Mouse (Mus musculus) neural tube, embryonic 11.5 days (tissue): ENCODE results near the gene Rbm10. TPM values are rescaled to one million over a fixed set of nuclear protein-coding genes. Genes with fewer than 3 reads are reported as not detected.

Source experiments
- ATAC-seq: fragments of 200-750 bp; cut with Nextera tagmentation; 2 replicates; pipeline ENCODE4 v1.8.0; 2017; ENCODE audit warnings: moderate number of reproducible peaks, mild to moderate bottlenecking, moderate TSS enrichment, moderate library complexity; ENCODE audit not compliant: insufficient read depth, low FRiP score, low TSS enrichment
- DNase-seq: peaks from one replicate; pipeline ENCODE4 v3.0.0-alpha.2; 2015; ENCODE audit warnings: low spot score
- H3K27ac ChIP-seq: fragments of 300-500 bp; sonication (generic); 2 replicates; pipeline ENCODE4 v1.5.1; 2014; ENCODE audit warnings: low read depth, mild to moderate bottlenecking, low read length
- H3K27me3 ChIP-seq: fragments of 300-500 bp; sonication (generic); 2 replicates; pipeline ENCODE4 v1.6.1; 2014; ENCODE audit warnings: mild to moderate bottlenecking, low read length, mixed read lengths; ENCODE audit not compliant: control insufficient read depth, insufficient read depth
- H3K36me3 ChIP-seq: fragments of 300-500 bp; sonication (generic); 2 replicates; pipeline ENCODE4 v1.6.1; 2014; ENCODE audit warnings: mild to moderate bottlenecking, low read length, moderate library complexity, mixed read lengths; ENCODE audit not compliant: control insufficient read depth, insufficient read depth
- H3K4me1 ChIP-seq: fragments of 300-500 bp; sonication (generic); 2 replicates; pipeline ENCODE4 v1.6.1; 2014; ENCODE audit warnings: low read length, mixed read lengths; ENCODE audit not compliant: control insufficient read depth, insufficient read depth
- H3K4me2 ChIP-seq: fragments of 300-500 bp; sonication (generic); 2 replicates; pipeline ENCODE4 v1.6.1; 2014; ENCODE audit warnings: low read depth, mild to moderate bottlenecking, moderate library complexity
- H3K4me3 ChIP-seq: fragments of 300-500 bp; sonication (generic); 2 replicates; pipeline ENCODE4 v1.5.1; 2014; ENCODE audit warnings: low read depth, low read length
- H3K9ac ChIP-seq: fragments of 300-500 bp; sonication (generic); 2 replicates; pipeline ENCODE4 v1.6.1; 2014; ENCODE audit warnings: mild to moderate bottlenecking, low read length
- H3K9me3 ChIP-seq: fragments of 300-500 bp; sonication (generic); 2 replicates; pipeline ENCODE4 v1.6.1; 2016; ENCODE audit warnings: low read length; ENCODE audit not compliant: control insufficient read depth
- WGBS: fragments of 180-500 bp; shearing (Covaris S2); extraction: QIAGEN DNeasy Blood & Tissue Kit; methylation state at CpG from one replicate; pipeline ENCODE4 v1.1.7; 2014; 5-methylcytosine and 5-hydroxymethylcytosine counted together
- polyA plus RNA-seq: library from polyadenylated mRNA; unstranded; fragments of >200 nt; fragmentation: Nextera tagmentation; extraction: Ambion mirVana; gene quantifications from 2 replicates; pipeline ENCODE4 v1.2.1, GENCODE M21; 2014

Gene Rbm10
- polyA plus RNA-seq, 1 experiment from 2014 or later = 76.0 TPM

DNA sequence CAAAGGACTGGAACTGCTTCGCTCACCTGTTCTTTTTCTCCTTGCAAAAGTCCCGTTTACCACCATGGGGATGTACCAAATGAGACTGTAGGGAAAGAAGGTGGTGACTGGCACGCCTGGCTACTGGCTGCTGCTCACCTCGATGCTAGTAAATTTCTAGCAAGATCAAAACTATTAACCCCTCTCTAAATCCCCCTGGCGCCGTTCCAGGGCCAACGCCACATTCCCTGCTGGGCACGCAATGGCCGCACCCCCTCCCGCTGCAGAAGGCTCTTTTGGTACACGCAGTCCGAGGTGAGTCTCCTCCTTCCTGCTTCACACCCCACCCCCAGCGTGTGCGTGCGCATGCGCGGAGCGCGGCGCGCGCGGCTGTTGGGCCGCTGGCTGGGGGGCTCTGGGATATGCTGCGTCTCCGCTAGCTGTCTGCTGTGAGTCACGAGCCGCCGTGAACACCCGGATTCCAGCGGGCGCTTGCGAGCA, 70.8 kb downstream of the Rbm10 start:
- Histone ChIP-seq H3K4me1 (peaks cover 4% of the 10 kb centered on the region; the same call in 1 of the 2 replicates), H3K27me3 (no peaks in the 10 kb centered on the region), H3K9ac (peak overlapping the region; percentile 83), H3K27ac (peak overlapping the region; percentile 89), H3K36me3 (no peaks in the 10 kb centered on the region; the same call in 1 of the 2 replicates), H3K4me3 (peak overlapping the region; percentile 65), H3K9me3 (no peaks in the 10 kb centered on the region), H3K4me2 (peak overlapping the region; percentile 57)
- 18% methylated on average over 32 of the region's 33 CpGs for WGBS
- peak; percentile 90 for DNase-seq
- ATAC-seq = peak; percentile 91

DNA sequence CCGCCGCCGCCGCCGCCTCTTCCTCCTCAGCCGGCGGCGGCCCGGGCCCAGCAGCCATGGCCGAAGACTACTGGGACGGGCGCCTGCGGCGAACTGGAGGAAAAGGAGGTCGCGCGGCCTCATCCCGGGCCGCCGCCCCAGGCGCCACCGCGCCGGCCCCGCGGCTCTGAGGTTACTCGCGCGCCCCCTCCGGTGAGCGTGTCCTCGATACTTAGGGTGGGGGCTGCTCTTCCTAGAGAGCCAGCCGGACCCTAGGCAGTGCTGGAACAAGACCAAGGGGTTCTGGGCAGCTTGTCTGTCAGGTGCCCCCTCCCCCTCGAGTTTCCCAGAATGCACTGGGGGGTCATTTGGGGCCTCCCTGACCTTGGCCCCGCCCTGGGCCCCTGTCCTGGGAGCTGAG, 71.3 kb downstream of the Rbm10 start:
- DNase-seq = peak; percentile 74
- 4% methylated on average over 21 of the region's 35 CpGs for WGBS
- Histone ChIP-seq H3K36me3 (peaks cover under 1% of the 10 kb centered on the region; the same call in 1 of the 2 replicates), H3K27me3 (no peaks in the 10 kb centered on the region), H3K4me1 (peaks cover 4% of the 10 kb centered on the region; the same call in 1 of the 2 replicates), H3K9ac (peak overlapping the region; percentile 83), H3K4me3 (peak overlapping the region; percentile 65), H3K4me2 (peak overlapping the region; percentile 57), H3K9me3 (no peaks in the 10 kb centered on the region), H3K27ac (peak overlapping the region; percentile 89)
- peak; percentile 63 for ATAC-seq

DNA sequence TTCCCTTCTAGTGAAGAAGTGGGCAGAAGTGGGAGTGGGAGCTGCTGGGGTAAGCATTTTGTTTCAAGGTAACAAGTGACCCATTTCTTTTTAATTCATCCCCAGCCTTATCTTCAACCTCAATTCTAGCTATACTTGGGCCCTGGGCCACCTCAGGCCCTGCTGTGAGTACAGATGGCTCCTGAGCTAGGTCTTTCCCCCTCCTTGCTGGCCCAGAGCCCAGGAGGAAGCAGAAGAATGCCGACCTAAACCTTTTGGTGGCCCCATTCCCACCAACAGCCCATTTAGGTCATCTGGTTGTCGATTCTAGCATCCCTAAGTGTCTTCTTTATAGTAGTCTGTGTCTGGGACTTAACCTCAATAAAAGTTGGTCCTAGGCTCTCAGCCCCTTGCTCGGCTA, 74.3 kb downstream of the Rbm10 start:
- H3K36me3 ChIP-seq = peaks cover 4% of the 10 kb centered on the region; the same call in 1 of the 2 replicates
- 88% methylated on average over 3 of the region's 3 CpGs for WGBS

DNA sequence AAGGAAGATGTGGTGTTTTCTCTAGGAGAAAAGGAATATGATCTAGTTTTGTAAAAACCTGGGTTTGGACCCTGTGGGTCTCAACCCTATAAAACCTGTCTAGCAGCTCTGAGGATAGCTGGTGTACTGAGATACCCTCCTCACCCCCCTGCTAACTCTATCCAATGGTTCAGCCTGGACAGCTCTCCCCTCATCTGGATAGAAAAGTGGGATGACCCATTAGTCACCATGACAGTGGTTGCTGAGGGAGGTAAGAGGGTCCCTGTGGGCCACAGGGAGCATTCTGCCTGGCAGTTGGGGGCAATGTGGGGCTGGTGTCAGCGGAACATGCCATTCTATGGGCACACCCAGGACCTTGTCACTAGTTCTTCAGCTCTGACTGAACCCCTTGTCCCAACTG, 75.3 kb downstream of the Rbm10 start:
- 62% methylated on average over 1 of the region's 1 CpGs for WGBS
- DNase-seq = no peak
- Histone ChIP-seq H3K27me3 (no peaks in the 10 kb centered on the region), H3K27ac (no peak overlapping the region), H3K9me3 (no peaks in the 10 kb centered on the region), H3K4me2 (no peak overlapping the region), H3K4me1 (peaks cover 4% of the 10 kb centered on the region; the same call in 1 of the 2 replicates), H3K4me3 (no peak overlapping the region), H3K36me3 (peaks cover 4% of the 10 kb centered on the region; the same call in 1 of the 2 replicates), H3K9ac (no peak overlapping the region)
- no peak for ATAC-seq

More for the DNA sequence above, 74.3 kb downstream of the Rbm10 start:
- DNase-seq (no peak), ATAC-seq (no peak)
- Histone ChIP-seq H3K9me3 (no peaks in the 10 kb centered on the region), H3K27me3 (no peaks in the 10 kb centered on the region), H3K27ac (no peak overlapping the region), H3K4me2 (no peak overlapping the region), H3K9ac (no peak overlapping the region), H3K4me3 (no peak overlapping the region), H3K4me1 (peaks cover 4% of the 10 kb centered on the region; the same call in 1 of the 2 replicates)

DNA sequence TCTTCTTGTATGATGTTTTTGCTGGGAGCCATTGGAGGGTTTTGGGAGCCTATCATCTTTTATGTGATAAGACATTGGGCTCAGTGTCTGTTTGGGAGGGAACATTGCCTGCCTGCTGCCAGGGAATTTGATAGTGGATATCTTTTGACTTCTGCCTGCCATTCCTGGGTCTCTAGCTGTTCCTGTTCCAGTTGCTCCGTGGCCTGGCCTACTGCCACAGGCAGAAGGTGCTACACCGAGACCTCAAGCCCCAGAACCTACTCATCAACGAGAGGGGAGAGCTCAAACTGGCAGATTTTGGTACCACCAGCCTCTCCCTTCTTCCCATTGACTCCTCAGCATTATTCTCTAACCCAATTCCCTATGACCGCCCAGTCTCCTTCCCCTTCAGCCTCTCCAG, 78.5 kb downstream of the Rbm10 start:
- H3K27me3 ChIP-seq = no peaks in the 10 kb centered on the region
- WGBS = 89% methylated on average over 4 of the region's 4 CpGs
- no peak overlapping the region for H3K9ac ChIP-seq
- ATAC-seq (no peak), DNase-seq (no peak)
- H3K4me2 ChIP-seq = no peak overlapping the region
- no peak overlapping the region for H3K4me3 ChIP-seq
- H3K4me1 ChIP-seq = no peaks in the 10 kb centered on the region
- no peaks in the 10 kb centered on the region for H3K9me3 ChIP-seq
- H3K36me3 ChIP-seq = peaks cover 4% of the 10 kb centered on the region; the same call in 1 of the 2 replicates
- H3K27ac ChIP-seq = no peak overlapping the region

Other genes starting within 250 kb of the Rbm10 start
- 8.4 and 9.5 TPM in 2 replicates for gene Jade3, start 191.8 kb upstream of the Rbm10 start, polyA plus RNA-seq
- not detected in 2 replicates for gene Rgn, start 67.7 kb upstream of the Rbm10 start, polyA plus RNA-seq
- 188 and 191 TPM in 2 replicates for gene Ndufb11, start 116 bp downstream of the Rbm10 start, polyA plus RNA-seq
- gene Uba1, start 40.8 kb downstream of the Rbm10 start, polyA plus RNA-seq = 324 and 355 TPM in 2 replicates
- gene Cdk16, start 70.5 kb downstream of the Rbm10 start, polyA plus RNA-seq = 123 and 126 TPM in 2 replicates
- gene Usp11, start 86.4 kb downstream of the Rbm10 start, polyA plus RNA-seq = 85.9 and 95.5 TPM in 2 replicates
- 111 and 126 TPM in 2 replicates for gene Araf, start 180.3 kb downstream of the Rbm10 start, polyA plus RNA-seq